Mouse (Mus musculus) forebrain, embryonic 13.5 days (tissue): ENCODE results near the gene Pou2f3. TPM values are rescaled to one million over a fixed set of nuclear protein-coding genes. Genes with fewer than 3 reads are reported as not detected.

Experiments
- ATAC-seq: fragments of 200-750 bp; cut with Nextera tagmentation; 2 replicates; pipeline ENCODE4 v1.8.0; 2017
- H3K27ac ChIP-seq: fragments of 300-500 bp; sonication (generic); 2 replicates; pipeline ENCODE4 v1.5.1; 2015; ENCODE audit warnings: inconsistent platforms, mild to moderate bottlenecking, moderate library complexity
- H3K27me3 ChIP-seq: fragments of 300-500 bp; sonication (generic); 2 replicates; pipeline ENCODE4 v1.6.1; 2015; ENCODE audit warnings: mild to moderate bottlenecking, inconsistent platforms
- H3K36me3 ChIP-seq: fragments of 300-500 bp; sonication (generic); 2 replicates; pipeline ENCODE4 v1.6.1; 2015; ENCODE audit warnings: mild to moderate bottlenecking, inconsistent platforms; ENCODE audit not compliant: poor library complexity, severe bottlenecking
- H3K4me1 ChIP-seq: fragments of 300-500 bp; sonication (generic); 2 replicates; pipeline ENCODE4 v1.6.1; 2015; ENCODE audit warnings: inconsistent platforms
- H3K4me2 ChIP-seq: fragments of 300-500 bp; sonication (generic); 2 replicates; pipeline ENCODE4 v1.6.1; 2015; ENCODE audit warnings: inconsistent platforms, mild to moderate bottlenecking, moderate library complexity
- H3K4me3 ChIP-seq: fragments of 300-500 bp; sonication (generic); 2 replicates; pipeline ENCODE4 v1.5.1; 2015; ENCODE audit warnings: mild to moderate bottlenecking, inconsistent platforms
- H3K9ac ChIP-seq: fragments of 300-500 bp; sonication (generic); 2 replicates; pipeline ENCODE4 v1.6.1; 2015; ENCODE audit warnings: mild to moderate bottlenecking, inconsistent platforms
- H3K9me3 ChIP-seq: fragments of 300-500 bp; sonication (generic); replicated peaks from 2 replicates; pipeline ENCODE4 v1.6.1; 2016; ENCODE audit warnings: inconsistent platforms
- WGBS: fragments of 180-500 bp; shearing (Covaris S2); methylation state at CpG from one replicate; pipeline ENCODE4 v1.1.7; 2015; 5-methylcytosine and 5-hydroxymethylcytosine counted together
- polyA plus RNA-seq: library from polyadenylated mRNA; unstranded; fragments of >200 nt; fragmentation: Nextera tagmentation; extraction: Ambion mirVana; gene quantifications from 2 replicates; pipeline ENCODE4 v1.2.1, GENCODE M21; 2015

Gene Pou2f3
- polyA plus RNA-seq, 1 experiment from 2014 or later, result not detected

DNA sequence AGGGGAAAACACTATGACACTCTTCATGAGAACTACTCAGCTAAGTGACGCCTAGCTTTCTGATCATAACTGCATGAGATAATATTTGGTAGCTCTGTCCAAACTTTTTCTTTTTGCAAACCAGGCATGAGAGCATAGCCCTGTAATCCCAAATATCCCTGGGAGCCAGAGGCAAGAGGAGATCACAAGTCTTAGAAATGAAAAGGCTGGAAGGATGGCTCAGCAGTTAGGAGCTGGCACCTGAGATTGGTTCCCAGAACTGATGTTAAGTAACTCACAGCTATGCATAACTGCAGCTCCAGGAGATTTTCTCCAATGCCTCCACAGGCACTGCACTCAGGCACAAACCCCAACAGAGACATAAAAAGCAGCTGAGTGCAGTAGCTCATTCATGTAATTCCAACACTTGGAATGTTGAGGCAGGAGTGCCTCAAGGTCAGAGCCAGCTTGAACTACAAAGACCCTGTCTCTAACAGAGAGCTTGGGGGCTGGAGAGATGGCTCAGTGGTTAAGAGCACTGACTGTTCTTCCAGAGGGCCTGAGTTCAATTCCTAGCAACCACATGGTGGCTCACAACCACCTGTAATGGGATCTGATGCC is 124.4 kb downstream of the Pou2f3 start:
- WGBS, result 95% methylated on average over 1 of the region's 1 CpGs
- H3K36me3 ChIP-seq, result no peaks in the 10 kb centered on the region
- no peak overlapping the region for H3K4me2 ChIP-seq
- H3K9ac ChIP-seq, result no peak overlapping the region
- peaks cover 9% of the 10 kb centered on the region for H3K4me1 ChIP-seq
- H3K9me3 ChIP-seq, result no peaks in the 10 kb centered on the region
- no peaks in the 10 kb centered on the region for H3K27me3 ChIP-seq
- no peak overlapping the region for H3K27ac ChIP-seq
- H3K4me3 ChIP-seq, result no peak overlapping the region
- ATAC-seq, result no peak

DNA sequence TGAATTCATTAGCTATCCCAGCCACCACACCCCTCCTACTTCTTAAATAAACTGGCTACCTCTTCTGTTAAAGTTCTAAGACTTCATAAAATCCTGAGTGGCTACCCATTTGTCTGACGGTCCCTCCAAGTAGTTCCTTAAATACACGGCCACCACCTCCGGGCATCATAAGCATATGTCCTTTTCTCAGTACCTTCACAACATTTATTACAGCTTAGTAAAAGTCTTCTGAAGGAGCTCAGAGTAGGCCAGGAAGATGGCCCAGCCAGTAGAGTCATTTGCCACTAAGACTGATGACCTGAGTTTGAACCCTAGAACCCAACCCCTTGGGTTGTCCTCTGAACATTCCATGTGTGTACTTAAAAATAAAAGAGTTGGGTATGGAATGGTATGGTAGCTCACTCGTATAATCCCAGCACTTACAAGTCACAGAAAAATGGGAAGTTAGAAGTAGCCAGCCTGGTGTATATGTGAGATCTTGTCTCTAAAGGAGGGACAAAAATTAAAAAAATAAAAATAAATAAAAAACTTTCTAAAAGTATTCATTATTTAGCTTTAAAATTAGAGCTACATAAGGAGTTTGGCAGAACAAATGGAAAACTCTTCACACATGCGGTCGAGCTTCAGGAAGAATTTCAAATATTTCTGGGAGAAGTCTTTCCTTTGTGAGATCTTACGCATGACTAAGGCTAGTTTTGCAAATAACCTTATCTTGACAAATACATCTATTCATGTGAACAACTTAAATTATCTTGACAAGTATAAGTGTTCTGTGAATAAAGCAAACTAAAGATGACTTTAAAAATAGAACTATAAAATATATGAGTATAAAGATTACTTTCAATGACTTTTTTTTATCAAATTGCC is 125.4 kb downstream of the Pou2f3 start:
- H3K4me2 ChIP-seq, result no peak overlapping the region
- H3K4me1 ChIP-seq, result peaks cover 7% of the 10 kb centered on the region
- 82% methylated on average over 7 of the region's 7 CpGs for WGBS

DNA sequence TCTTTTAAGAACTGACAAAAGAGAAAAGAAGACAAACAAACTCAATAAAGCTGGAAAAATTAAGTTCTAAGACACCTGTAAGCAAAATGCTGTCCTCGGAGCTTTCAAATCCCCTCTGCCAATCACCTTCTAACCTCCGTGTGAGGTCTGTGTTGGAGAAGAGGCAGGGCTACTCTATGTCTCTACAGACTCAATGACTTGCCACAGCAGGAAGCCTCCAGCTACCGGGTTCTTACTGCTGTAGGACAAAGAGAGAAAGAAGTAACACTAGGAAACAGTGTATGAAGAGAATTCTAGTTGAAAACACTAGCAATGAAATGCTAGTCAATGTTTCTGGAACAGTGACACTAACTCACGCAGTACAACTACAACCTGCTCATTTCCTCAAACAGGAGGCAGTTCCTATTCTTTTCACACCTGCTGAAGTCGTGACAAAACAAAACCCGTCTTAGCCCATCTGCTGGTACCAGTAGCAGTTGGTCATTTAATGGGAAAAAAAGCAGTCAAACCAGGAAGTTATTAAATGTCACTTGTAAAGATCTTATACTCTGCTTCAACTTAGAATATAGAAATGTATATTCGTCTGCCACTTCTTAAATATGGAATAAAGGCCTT is 126.6 kb downstream of the Pou2f3 start:
- Histone ChIP-seq H3K9ac (no peak overlapping the region), H3K4me2 (no peak overlapping the region), H3K36me3 (no peaks in the 10 kb centered on the region), H3K4me3 (no peak overlapping the region), H3K27me3 (no peaks in the 10 kb centered on the region), H3K27ac (no peak overlapping the region), H3K9me3 (no peaks in the 10 kb centered on the region), H3K4me1 (peaks cover 5% of the 10 kb centered on the region)
- WGBS, result 22% methylated on average over 7 of the region's 7 CpGs
- ATAC-seq, result no peak

More for the DNA sequence above, 125.4 kb downstream of the Pou2f3 start:
- H3K27me3 ChIP-seq, result no peaks in the 10 kb centered on the region
- no peaks in the 10 kb centered on the region for H3K36me3 ChIP-seq
- no peaks in the 10 kb centered on the region for H3K9me3 ChIP-seq
- H3K9ac ChIP-seq, result no peak overlapping the region
- ATAC-seq, result no peak
- H3K4me3 ChIP-seq, result no peak overlapping the region
- H3K27ac ChIP-seq, result no peak overlapping the region

DNA sequence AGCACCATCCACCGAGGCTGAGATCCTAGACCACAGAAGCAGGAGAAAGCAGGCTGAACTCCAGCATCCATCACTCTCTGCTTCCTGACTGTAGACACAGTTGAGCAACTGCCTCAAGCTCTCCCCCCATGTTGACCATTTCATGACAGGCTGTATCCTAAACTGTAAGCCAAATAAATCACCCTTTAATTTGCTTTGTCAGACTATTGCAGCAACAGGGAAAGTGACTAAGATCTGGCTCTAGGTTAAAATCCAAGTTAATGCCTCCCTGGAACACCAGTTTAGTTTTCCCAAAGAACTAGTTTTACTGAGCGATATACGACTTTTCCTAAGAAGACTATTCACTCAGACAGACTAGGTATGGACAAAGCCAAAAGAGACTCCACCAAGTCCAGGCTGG is 131.5 kb downstream of the Pou2f3 start:
- Histone ChIP-seq H3K27me3 (no peaks in the 10 kb centered on the region), H3K27ac (no peak overlapping the region), H3K4me3 (no peak overlapping the region), H3K36me3 (no peaks in the 10 kb centered on the region), H3K4me2 (no peak overlapping the region), H3K4me1 (peaks cover 5% of the 10 kb centered on the region), H3K9ac (no peak overlapping the region), H3K9me3 (no peaks in the 10 kb centered on the region)
- no peak for ATAC-seq
- WGBS, result 94% methylated on average over 3 of the region's 3 CpGs

DNA sequence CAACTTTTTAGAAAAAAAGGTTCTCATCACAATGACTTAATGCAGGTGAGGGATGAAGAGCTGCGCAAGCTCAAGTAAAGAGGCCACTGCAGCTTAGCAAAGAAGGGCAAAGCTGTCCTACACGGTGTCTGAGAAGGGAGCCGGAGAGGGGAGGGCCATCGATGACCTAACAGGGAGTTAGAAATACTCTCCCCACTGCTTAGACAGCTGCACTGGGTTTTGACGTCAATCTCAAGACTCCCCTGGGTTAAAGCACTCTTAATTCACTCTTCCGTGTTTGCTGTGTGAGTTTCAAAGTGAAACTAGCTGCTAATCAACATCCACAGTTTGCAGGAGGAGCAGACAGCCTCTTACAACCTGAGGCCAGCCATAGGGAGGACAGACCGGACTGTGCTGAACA is 134.0 kb downstream of the Pou2f3 start:
- H3K4me1 ChIP-seq, result peaks cover 9% of the 10 kb centered on the region
- H3K9ac ChIP-seq, result no peak overlapping the region
- H3K27ac ChIP-seq, result no peak overlapping the region
- ATAC-seq, result no peak
- no peaks in the 10 kb centered on the region for H3K36me3 ChIP-seq
- H3K4me3 ChIP-seq, result no peak overlapping the region
- H3K27me3 ChIP-seq, result no peaks in the 10 kb centered on the region
- WGBS, result 81% methylated on average over 7 of the region's 7 CpGs
- no peaks in the 10 kb centered on the region for H3K9me3 ChIP-seq
- H3K4me2 ChIP-seq, result no peak overlapping the region

DNA sequence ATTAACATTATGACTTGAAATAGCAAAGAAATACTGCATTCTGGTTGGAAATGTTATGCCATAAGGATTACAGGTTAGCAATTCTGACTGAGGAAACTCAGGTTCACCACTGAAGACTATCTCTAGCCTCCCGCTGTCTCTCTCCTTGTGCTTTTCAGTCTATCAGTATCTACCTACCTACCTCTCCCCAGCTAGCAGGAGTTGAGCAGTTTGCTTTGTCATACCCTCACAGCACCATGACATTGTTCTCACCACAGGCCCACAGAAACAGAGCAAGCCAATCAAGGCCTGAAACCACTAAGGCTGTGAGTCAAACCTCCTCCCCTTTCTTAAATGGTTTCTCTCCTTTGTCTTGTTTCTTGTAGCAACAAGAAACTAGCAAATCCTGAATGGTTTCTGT is 135.6 kb downstream of the Pou2f3 start:
- Histone ChIP-seq H3K27me3 (no peaks in the 10 kb centered on the region), H3K4me1 (peaks cover 10% of the 10 kb centered on the region), H3K9ac (no peak overlapping the region), H3K27ac (no peak overlapping the region), H3K9me3 (no peaks in the 10 kb centered on the region), H3K36me3 (no peaks in the 10 kb centered on the region), H3K4me3 (no peak overlapping the region), H3K4me2 (no peak overlapping the region)
- WGBS, result 97% methylated on average over 1 of the region's 1 CpGs
- ATAC-seq, result no peak

Other genes with a start within 250 kb of the Pou2f3 start
- gene Arhgef12, start 103.1 kb downstream of the Pou2f3 start, polyA plus RNA-seq, result 14.9 and 15.8 TPM in 2 replicates
- gene Tmem136, start 93.8 kb downstream of the Pou2f3 start, polyA plus RNA-seq, result 8.9 and 10.1 TPM in 2 replicates
- gene Oaf, start 29.5 kb upstream of the Pou2f3 start, polyA plus RNA-seq, result 7.6 and 9.1 TPM in 2 replicates
- 0.13 TPM in 1 of 2 replicates, not detected in the other for gene Trim29, start 100.5 kb upstream of the Pou2f3 start, polyA plus RNA-seq